In the genomic region with DNA sequence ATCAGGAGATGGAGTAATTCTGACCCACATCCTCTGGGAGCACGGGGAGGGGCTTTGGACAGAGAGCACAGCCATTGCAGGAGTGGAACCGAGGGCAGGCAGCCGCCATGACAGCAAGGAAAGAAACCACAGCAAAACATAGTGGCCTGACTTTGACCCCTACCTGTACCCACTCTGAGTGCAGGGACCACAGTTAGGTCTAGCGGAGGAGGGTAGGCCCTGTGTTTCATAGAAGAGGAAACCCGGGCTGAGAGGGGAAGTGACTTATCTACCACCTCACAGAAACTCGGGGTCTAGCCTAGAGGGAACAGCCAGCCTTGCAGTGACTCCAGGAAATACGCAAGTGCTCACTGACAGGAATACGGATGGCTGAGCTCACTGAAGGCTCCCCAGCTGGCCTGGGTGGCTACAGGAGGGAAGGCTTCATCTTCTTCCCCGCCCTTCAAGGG, we compare ENCODE assay signal across 7 mouse cellular contexts. TPM values are rescaled to one million over a fixed set of nuclear protein-coding genes. Genes with fewer than 3 reads are reported as not detected.
DNase-seq lines count a peak whose midpoint lies in the region; ATAC-seq and TF ChIP-seq lines count a peak whose summit lies in the region.

No protein-coding gene starts in this region.

- peak overlapping the region; percentile 76 for H3K4me2 ChIP-seq in embryonic facial prominence, embryonic 14.5 days (ENCODE audit: low read depth, low read length)
- peak overlapping the region; percentile 68 for H3K4me2 ChIP-seq in limb, embryonic 14.5 days (replicated peaks; ENCODE audit: low read depth, low read length, severe bottlenecking)
- peak overlapping the region; percentile 90 for H3K4me2 ChIP-seq in midbrain, embryonic 15.5 days

- intact Hi-C loops in left cerebral cortex, postnatal 10 days (cut with DNase I): no loop called here

- ATAC-seq in embryonic facial prominence, embryonic 14.5 days (ENCODE audit: low read depth): no peak
- ATAC-seq in limb, embryonic 14.5 days (ENCODE audit: low FRiP score, low read depth): no peak
- no peak for ATAC-seq in midbrain, embryonic 15.5 days (replicated peaks)

- peak overlapping the region; percentile 73; the same call in 1 of the 2 replicates for H3K9ac ChIP-seq in embryonic facial prominence, embryonic 14.5 days (ENCODE audit: low read depth, low read length)
- no peak overlapping the region for H3K9ac ChIP-seq in limb, embryonic 14.5 days (ENCODE audit: low read depth, low read length, severe bottlenecking)
- no peak overlapping the region for H3K9ac ChIP-seq in midbrain, embryonic 15.5 days

- H3K27me3 ChIP-seq in embryonic facial prominence, embryonic 14.5 days (replicated peaks; ENCODE audit: control insufficient read depth, insufficient read depth, low read length): no peaks in the 10 kb centered on the region
- no peaks in the 10 kb centered on the region for H3K27me3 ChIP-seq in hindbrain, embryonic 10.5 days (ENCODE audit: insufficient read depth, poor library complexity, severe bottlenecking)
- H3K27me3 ChIP-seq in limb, embryonic 14.5 days (ENCODE audit: control insufficient read depth, insufficient read depth, low read length): no peaks in the 10 kb centered on the region
- H3K27me3 ChIP-seq in midbrain, embryonic 15.5 days (replicated peaks): no peaks in the 10 kb centered on the region

- H3K9me3 ChIP-seq in embryonic facial prominence, embryonic 14.5 days (ENCODE audit: control insufficient read depth, low read length): no peaks in the 10 kb centered on the region
- H3K9me3 ChIP-seq in hindbrain, embryonic 10.5 days: no peaks in the 10 kb centered on the region
- H3K9me3 ChIP-seq in limb, embryonic 14.5 days (ENCODE audit: control insufficient read depth, low read length): no peaks in the 10 kb centered on the region
- no peaks in the 10 kb centered on the region for H3K9me3 ChIP-seq in midbrain, embryonic 15.5 days

- 48% methylated on average over 9 of the region's 9 CpGs for WGBS in embryonic facial prominence, embryonic 14.5 days
- WGBS in hindbrain, embryonic 10.5 days: 61% methylated on average over 9 of the region's 9 CpGs
- WGBS in limb, embryonic 14.5 days: 50% methylated on average over 9 of the region's 9 CpGs
- 61% methylated on average over 9 of the region's 9 CpGs for WGBS in midbrain, embryonic 15.5 days

- DNase-seq in MN1 (ENCODE audit: low spot score): peak; percentile 18
- no peak for DNase-seq in embryonic facial prominence, embryonic 14.5 days (ENCODE audit: low spot score)
- peak; percentile 20 for DNase-seq in hindbrain, embryonic 10.5 days (ENCODE audit: low spot score)
- DNase-seq in limb, embryonic 14.5 days (ENCODE audit: low spot score): no peak
- DNase-seq in thymus, postnatal 36 days: peak; percentile 35 to 52
- DNase-seq in left cerebral cortex, postnatal 10 days (ENCODE audit: extremely low spot score in 1 of 2, low spot score in 2 of 2): no peak

- peaks cover 25% of the 10 kb centered on the region for H3K4me1 ChIP-seq in embryonic facial prominence, embryonic 14.5 days (ENCODE audit: control insufficient read depth, insufficient read depth, low read length)
- peaks cover 61% of the 10 kb centered on the region for H3K4me1 ChIP-seq in hindbrain, embryonic 10.5 days (replicated peaks)
- peaks cover 5% of the 10 kb centered on the region for H3K4me1 ChIP-seq in limb, embryonic 14.5 days (ENCODE audit: control insufficient read depth, insufficient read depth, low read length)
- peaks cover 19% of the 10 kb centered on the region for H3K4me1 ChIP-seq in midbrain, embryonic 15.5 days

- peak overlapping the region; percentile 62 for H3K4me3 ChIP-seq in embryonic facial prominence, embryonic 14.5 days (ENCODE audit: low read depth, low read length)
- H3K4me3 ChIP-seq in hindbrain, embryonic 10.5 days: peak overlapping the region; percentile 70
- H3K4me3 ChIP-seq in limb, embryonic 14.5 days (replicated peaks; ENCODE audit: low read length): peak overlapping the region; percentile 69
- peak overlapping the region; percentile 58; the same call in 1 of the 2 replicates for H3K4me3 ChIP-seq in midbrain, embryonic 15.5 days

- no peaks in the 10 kb centered on the region for H3K36me3 ChIP-seq in embryonic facial prominence, embryonic 14.5 days (ENCODE audit: control insufficient read depth, insufficient read depth, low read length)
- no peaks in the 10 kb centered on the region for H3K36me3 ChIP-seq in hindbrain, embryonic 10.5 days
- H3K36me3 ChIP-seq in limb, embryonic 14.5 days (ENCODE audit: control insufficient read depth, insufficient read depth, low read length): no peaks in the 10 kb centered on the region
- H3K36me3 ChIP-seq in midbrain, embryonic 15.5 days (replicated peaks): no peaks in the 10 kb centered on the region

- no peak for TF ChIP-seq POLR2A in limb, embryonic 14.5 days (IDR thresholded peaks at IDR 0.05; ENCODE audit: borderline replicate concordance, extremely low read depth, insufficient read depth, insufficient read length)

- H3K27ac ChIP-seq in embryonic facial prominence, embryonic 14.5 days (replicated peaks; ENCODE audit: low read depth, low read length): no peak overlapping the region; the same call in 1 of the 2 replicates
- H3K27ac ChIP-seq in hindbrain, embryonic 10.5 days: peak overlapping the region; percentile 36; the same call in 1 of the 2 replicates
- H3K27ac ChIP-seq in limb, embryonic 14.5 days (replicated peaks; ENCODE audit: low read depth, low read length): no peak overlapping the region
- H3K27ac ChIP-seq in midbrain, embryonic 15.5 days: no peak overlapping the region

RNA-seq across cellular contexts. Expression of a gene that starts 1.0 kb away (rescaled TPM):
- 12.9 and 14.3 TPM in 2 replicates for polyA plus RNA-seq in embryonic facial prominence, embryonic 14.5 days (2014; fragmentation: Nextera tagmentation; extraction: Ambion mirVana)
- polyA plus RNA-seq in hindbrain, embryonic 10.5 days (2016; fragmentation: Nextera tagmentation; extraction: Ambion mirVana): 14.5 and 15.2 TPM in 2 replicates
- polyA plus RNA-seq in limb, embryonic 14.5 days (2012; rRNA removed): 14.2 and 17.1 TPM in 2 replicates
- polyA plus RNA-seq in limb, embryonic 14.5 days (2014; fragmentation: Nextera tagmentation; extraction: Ambion mirVana): 14.4 and 14.7 TPM in 2 replicates
- polyA plus RNA-seq in midbrain, embryonic 15.5 days (2015; fragmentation: Nextera tagmentation; extraction: Ambion mirVana): 4.5 and 5.0 TPM in 2 replicates
- 1 to 10 TPM; 4.9 to 9.5 TPM for total RNA-seq in left cerebral cortex, postnatal 10 days (2021)

RNA-seq across cellular contexts. Expression of a gene that starts 8.1 kb away (rescaled TPM):
- 5.9 and 7.2 TPM in 2 replicates for polyA plus RNA-seq in embryonic facial prominence, embryonic 14.5 days (2014; fragmentation: Nextera tagmentation; extraction: Ambion mirVana)
- polyA plus RNA-seq in hindbrain, embryonic 10.5 days (2016; fragmentation: Nextera tagmentation; extraction: Ambion mirVana): 24.2 and 27.2 TPM in 2 replicates
- 16.2 and 19.2 TPM in 2 replicates for polyA plus RNA-seq in limb, embryonic 14.5 days (2012; rRNA removed)
- polyA plus RNA-seq in limb, embryonic 14.5 days (2014; fragmentation: Nextera tagmentation; extraction: Ambion mirVana): 7.2 and 9.6 TPM in 2 replicates
- polyA plus RNA-seq in midbrain, embryonic 15.5 days (2015; fragmentation: Nextera tagmentation; extraction: Ambion mirVana): 2.3 and 2.7 TPM in 2 replicates
- total RNA-seq in left cerebral cortex, postnatal 10 days (2021): 1 to 10 TPM in 1 of 2 experiments, under 1 TPM in 1; 0.79 to 1.1 TPM

RNA-seq across cellular contexts. Expression of a gene that starts 50.6 kb away (rescaled TPM):
- polyA plus RNA-seq in embryonic facial prominence, embryonic 14.5 days (2014; fragmentation: Nextera tagmentation; extraction: Ambion mirVana): 13.6 and 13.8 TPM in 2 replicates
- 28.4 and 32.5 TPM in 2 replicates for polyA plus RNA-seq in hindbrain, embryonic 10.5 days (2016; fragmentation: Nextera tagmentation; extraction: Ambion mirVana)
- polyA plus RNA-seq in limb, embryonic 14.5 days (2012; rRNA removed): 19.3 and 31.9 TPM in 2 replicates
- 10.3 and 13.8 TPM in 2 replicates for polyA plus RNA-seq in limb, embryonic 14.5 days (2014; fragmentation: Nextera tagmentation; extraction: Ambion mirVana)
- 3.6 and 3.8 TPM in 2 replicates for polyA plus RNA-seq in midbrain, embryonic 15.5 days (2015; fragmentation: Nextera tagmentation; extraction: Ambion mirVana)
- total RNA-seq in left cerebral cortex, postnatal 10 days (2021): 1 to 10 TPM; 1.6 to 1.8 TPM

RNA-seq across cellular contexts. Expression of a gene that starts 58.8 kb away (rescaled TPM):
- polyA plus RNA-seq in embryonic facial prominence, embryonic 14.5 days (2014; fragmentation: Nextera tagmentation; extraction: Ambion mirVana): not detected in 2 replicates
- polyA plus RNA-seq in hindbrain, embryonic 10.5 days (2016; fragmentation: Nextera tagmentation; extraction: Ambion mirVana): 0.11 TPM in 1 of 2 replicates, not detected in the other
- polyA plus RNA-seq in limb, embryonic 14.5 days (2012; rRNA removed): 0.08 TPM in 1 of 2 replicates, not detected in the other
- not detected in 2 replicates for polyA plus RNA-seq in limb, embryonic 14.5 days (2014; fragmentation: Nextera tagmentation; extraction: Ambion mirVana)
- polyA plus RNA-seq in midbrain, embryonic 15.5 days (2015; fragmentation: Nextera tagmentation; extraction: Ambion mirVana): 1.0 and 1.7 TPM in 2 replicates
- 1 to 10 TPM; 2.7 to 3.4 TPM for total RNA-seq in left cerebral cortex, postnatal 10 days (2021)

Comparison
In these comparisons a context has a peak if more than half of its experiments do, and no peak if none do; other contexts are left out.
1. DNase-seq: peak in MN1 (single experiment), hindbrain, embryonic 10.5 days (single experiment) and thymus, postnatal 36 days (2 of 2); none in embryonic facial prominence, embryonic 14.5 days (single experiment), limb, embryonic 14.5 days (single experiment) and left cerebral cortex, postnatal 10 days (0 of 2).
2. Peak in every context shown above with its lines, with median percentiles within 50 percentile points of each other: H3K4me2 ChIP-seq and H3K4me3 ChIP-seq.